Mouse (Mus musculus): ENCODE results near the gene Nudt12.

DNA sequence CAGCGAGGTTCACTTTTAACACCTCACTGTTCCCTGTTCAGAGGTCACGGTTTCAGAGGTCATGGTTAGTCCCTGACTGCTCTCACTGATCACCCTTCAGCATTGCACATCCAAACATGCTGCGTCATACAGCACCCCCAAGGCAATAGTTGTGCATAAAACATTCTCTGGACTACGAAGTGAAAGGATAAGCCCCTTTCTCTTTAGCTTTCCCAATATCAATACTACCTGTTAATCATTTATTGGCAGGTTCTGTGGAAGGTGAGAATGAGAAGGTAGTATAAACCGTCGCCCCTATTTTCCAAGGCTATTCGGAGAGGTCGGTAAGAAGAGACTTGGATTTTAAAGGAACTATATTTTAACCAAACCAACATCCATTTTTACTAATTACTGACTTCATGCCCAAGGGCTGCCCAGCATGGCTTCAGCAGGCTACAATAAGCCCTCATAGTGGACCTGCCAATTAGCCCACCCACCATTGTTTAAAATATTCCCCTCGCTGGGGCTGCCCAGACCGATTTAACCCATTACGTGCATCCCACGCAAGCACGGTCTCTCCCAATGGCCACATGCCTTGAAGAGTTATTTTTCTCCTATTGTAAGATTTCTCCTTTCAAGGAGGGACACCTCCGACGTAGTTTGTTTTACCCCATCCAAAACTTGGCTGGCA is 616 bp downstream of the Nudt12 start:
- TF ChIP-seq EP300 (IDR thresholded peaks at IDR 0.05; ENCODE audit: low read depth) (no peak), CTCF (IDR thresholded peaks at IDR 0.05; ENCODE audit: low read depth) (no peak)

Data from liver, postnatal 0 days (tissue).